Mouse (Mus musculus) gastrocnemius, postnatal 14 days (tissue): ENCODE results near the gene Ptpn4. TPM values are rescaled to one million over a fixed set of nuclear protein-coding genes. Genes with fewer than 3 reads are reported as not detected.
A peak's percentile ranks its signal among the peaks of the same experiment; 100 is the strongest.

Experiments used
- DNase-seq: peaks from one replicate; pipeline ENCODE4 v3.0.0; 2021; ENCODE audit warnings: mixed read lengths
- intact Hi-C: fragments of 180-260 bp; cut with DNase I; formaldehyde crosslinking; loops from one replicate; pipeline ENCODE4 v1.15.1; 2025; ENCODE audit warnings: low total_unique reads
- long read RNA-seq, 2 experiments: library from polyadenylated mRNA; stranded (forward); transcript quantifications; one replicate each; pipeline ENCODE4 v2.0.0; 2021
- total RNA-seq, 2 experiments: library from RNA; stranded (reverse); gene quantifications; 2 replicates each; pipeline ENCODE4 v1.2.3; 2021

Gene Ptpn4
- 10 to 100 TPM; 19.2 to 28.4 TPM for total RNA-seq
- long read RNA-seq, experiment 1, partial matches to known transcripts, result 1 of 4 reads
- long read RNA-seq, experiment 1, other reads (novel, unspliced or antisense), result 3 of 4 reads
- long read RNA-seq, experiment 2, full-length matches to known transcripts, result 1 of 5 reads
- long read RNA-seq, experiment 2, partial matches to known transcripts, result 0 of 5 reads
- long read RNA-seq, experiment 2, other reads (novel, unspliced or antisense), result 4 of 5 reads

- intact Hi-C loops, result loop anchor here (5.0 kb wide), 1 partner anchor 55 kb away; no protein-coding TSS in a partner anchor
- DNase-seq, result peak; percentile 98
Observed at GRCm38 (mm10) chr1:119837035-119837751, at the start of gene Ptpn4. Ptpn4 (minus strand) TSS chr1:119837613.

GRCm38 (mm10) chr1:119886320-119886719, 48.9 kb upstream of the Ptpn4 start:
- intact Hi-C loops, result no loop called here
- DNase-seq, result no peak

GRCm38 (mm10) chr1:119884272-119884671, 46.9 kb upstream of the Ptpn4 start:
- DNase-seq, result no peak
- intact Hi-C loops, result no loop called here

GRCm38 (mm10) chr1:119878909-119879308, 41.5 kb upstream of the Ptpn4 start:
- intact Hi-C loops, result no loop called here

GRCm38 (mm10) chr1:119877469-119877868, 40.1 kb upstream of the Ptpn4 start:
- intact Hi-C loops, result no loop called here
- no peak for DNase-seq

More at GRCm38 (mm10) chr1:119878909-119879308, 41.5 kb upstream of the Ptpn4 start:
- peak; percentile 50 for DNase-seq

- no peak for DNase-seq
- intact Hi-C loops, result no loop called here
Observed at GRCm38 (mm10) chr1:119868395-119869161, 31.2 kb upstream of the Ptpn4 start.

GRCm38 (mm10) chr1:119867300-119867699, 29.9 kb upstream of the Ptpn4 start:
- intact Hi-C loops, result no loop called here
- DNase-seq, result no peak

GRCm38 (mm10) chr1:119865311-119865710, 27.9 kb upstream of the Ptpn4 start:
- no peak for DNase-seq
- intact Hi-C loops, result no loop called here

- intact Hi-C loops, result no loop called here
- DNase-seq, result no peak
Observed at GRCm38 (mm10) chr1:119863507-119864296, 26.3 kb upstream of the Ptpn4 start.

GRCm38 (mm10) chr1:119859566-119859965, 22.2 kb upstream of the Ptpn4 start:
- no peak for DNase-seq

GRCm38 (mm10) chr1:119852980-119853379, 15.6 kb upstream of the Ptpn4 start:
- intact Hi-C loops, result no loop called here

More at GRCm38 (mm10) chr1:119859566-119859965, 22.2 kb upstream of the Ptpn4 start:
- intact Hi-C loops, result no loop called here

GRCm38 (mm10) chr1:119852339-119852738, 14.9 kb upstream of the Ptpn4 start:
- intact Hi-C loops, result no loop called here

More at GRCm38 (mm10) chr1:119852980-119853379, 15.6 kb upstream of the Ptpn4 start:
- DNase-seq, result no peak

GRCm38 (mm10) chr1:119849146-119849935, 11.9 kb upstream of the Ptpn4 start:
- intact Hi-C loops, result no loop called here
- DNase-seq, result no peak

More at GRCm38 (mm10) chr1:119852339-119852738, 14.9 kb upstream of the Ptpn4 start:
- DNase-seq, result no peak

GRCm38 (mm10) chr1:119845321-119845720, 7.9 kb upstream of the Ptpn4 start:
- intact Hi-C loops, result no loop called here

GRCm38 (mm10) chr1:119843121-119843520, 5.7 kb upstream of the Ptpn4 start:
- intact Hi-C loops, result no loop called here
- no peak for DNase-seq

More at GRCm38 (mm10) chr1:119845321-119845720, 7.9 kb upstream of the Ptpn4 start:
- no peak for DNase-seq

GRCm38 (mm10) chr1:119838241-119838640, 828 bp upstream of the Ptpn4 start:
- intact Hi-C loops, result loop anchor here (5.0 kb wide), 1 partner anchor 54 kb away; no protein-coding TSS in a partner anchor
- DNase-seq, result no peak

GRCm38 (mm10) chr1:119836479-119837015, 866 bp downstream of the Ptpn4 start:
- intact Hi-C loops, result loop anchor here (5.0 kb wide), 1 partner anchor 56 kb away; no protein-coding TSS in a partner anchor
- no peak for DNase-seq
